Mouse (Mus musculus) limb, embryonic 11.5 days (tissue): ENCODE measurements at regions not wholly inside any gene's neighbourhood (a gene's known extent, or its start where the extent isn't known, plus 50 kb on each side); places are given as distances from the start of the nearest gene placed in this dataset.
"Not testable (repeated sequence)": the region's sequence is repeated elsewhere in the genome, so short reads cannot be mapped to it uniquely, and the experiment has no call there.

ENCODE experiments used
- ATAC-seq: fragments of 200-750 bp; cut with Nextera tagmentation; 2 replicates; pipeline ENCODE4 v1.8.0; 2017; ENCODE audit warnings: low read depth; ENCODE audit not compliant: insufficient number of reproducible peaks, low FRiP score, low TSS enrichment
- DNase-seq: peaks from one replicate; pipeline ENCODE4 v3.0.0-alpha.2; 2015; ENCODE audit warnings: low spot score
- H3K27ac ChIP-seq: fragments of 300-500 bp; sonication (generic); replicated peaks from 2 replicates; pipeline ENCODE4 v1.5.1; 2014; ENCODE audit warnings: low read depth, mild to moderate bottlenecking, low read length
- H3K27me3 ChIP-seq: fragments of 300-500 bp; sonication (generic); 2 replicates; pipeline ENCODE4 v1.6.1; 2014; ENCODE audit warnings: mild to moderate bottlenecking, low read length, mixed read lengths; ENCODE audit not compliant: control insufficient read depth, insufficient read depth
- H3K36me3 ChIP-seq: fragments of 300-500 bp; sonication (generic); 2 replicates; pipeline ENCODE4 v1.6.1; 2014; ENCODE audit warnings: mild to moderate bottlenecking, low read length, moderate library complexity, mixed read lengths; ENCODE audit not compliant: control insufficient read depth, insufficient read depth
- H3K4me1 ChIP-seq: fragments of 300-500 bp; sonication (generic); 2 replicates; pipeline ENCODE4 v1.6.1; 2014; ENCODE audit warnings: low read length, mixed read lengths; ENCODE audit not compliant: control insufficient read depth, insufficient read depth
- H3K4me2 ChIP-seq: fragments of 300-500 bp; sonication (generic); 2 replicates; pipeline ENCODE4 v1.6.1; 2014; ENCODE audit warnings: low read depth, mild to moderate bottlenecking, moderate library complexity; ENCODE audit not compliant: severe bottlenecking
- H3K4me3 ChIP-seq: fragments of 300-500 bp; sonication (generic); 2 replicates; pipeline ENCODE4 v1.5.1; 2014; ENCODE audit warnings: low read depth, low read length
- H3K9ac ChIP-seq: fragments of 300-500 bp; sonication (generic); 2 replicates; pipeline ENCODE4 v1.6.1; 2014; ENCODE audit warnings: mild to moderate bottlenecking, low read length
- H3K9me3 ChIP-seq: fragments of 300-500 bp; sonication (generic); 2 replicates; pipeline ENCODE4 v1.6.1; 2016; ENCODE audit warnings: low read length; ENCODE audit not compliant: control insufficient read depth
- WGBS: fragments of 180-500 bp; shearing (Covaris S2); extraction: QIAGEN DNeasy Blood & Tissue Kit; methylation state at CpG from one replicate; pipeline ENCODE4 v1.1.7; 2014; 5-methylcytosine and 5-hydroxymethylcytosine counted together

DNA sequence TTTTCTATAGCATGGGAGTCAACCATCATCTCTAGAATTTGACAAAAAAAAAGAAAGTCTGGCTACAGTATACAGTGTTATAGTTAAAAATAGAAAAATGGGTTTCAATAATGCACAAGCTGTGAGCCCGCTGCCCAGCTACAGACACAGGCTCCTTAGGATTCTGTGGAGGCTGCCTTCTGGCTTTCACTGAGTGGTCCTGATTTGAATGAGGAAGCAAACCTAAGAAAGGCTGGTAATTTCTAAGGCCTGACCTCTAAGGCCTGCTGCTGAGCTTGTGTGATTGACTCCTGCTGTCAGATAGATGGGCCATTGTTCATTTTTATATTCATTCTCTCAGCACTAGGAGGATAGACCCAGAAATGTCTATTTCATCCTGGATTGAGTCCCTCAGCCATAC, 67.7 kb downstream of the Alg10b start:
- no peaks in the 10 kb centered on the region for H3K9me3 ChIP-seq
- H3K4me2 ChIP-seq, result no peak overlapping the region
- no peak for DNase-seq
- H3K27ac ChIP-seq, result no peak overlapping the region
- H3K9ac ChIP-seq, result no peak overlapping the region
- H3K36me3 ChIP-seq, result no peaks in the 10 kb centered on the region
- ATAC-seq, result no peak
- no peaks in the 10 kb centered on the region for H3K27me3 ChIP-seq
- H3K4me1 ChIP-seq, result no peaks in the 10 kb centered on the region
- H3K4me3 ChIP-seq, result no peak overlapping the region
- 94% methylated on average over 1 of the region's 1 CpGs for WGBS

- Histone ChIP-seq H3K27me3 (no peaks in the 10 kb centered on the region), H3K4me2 (no peak overlapping the region), H3K4me1 (no peaks in the 10 kb centered on the region), H3K4me3 (no peak overlapping the region), H3K9ac (no peak overlapping the region), H3K36me3 (no peaks in the 10 kb centered on the region), H3K9me3 (no peaks in the 10 kb centered on the region), H3K27ac (no peak overlapping the region)
- DNase-seq, result no peak
- WGBS, result 59% methylated on average over 2 of the region's 2 CpGs
- ATAC-seq, result no peak
These were observed 70.3 kb downstream of the Alg10b start for GRCm38 (mm10) chr15:90294353-90294922.

DNA sequence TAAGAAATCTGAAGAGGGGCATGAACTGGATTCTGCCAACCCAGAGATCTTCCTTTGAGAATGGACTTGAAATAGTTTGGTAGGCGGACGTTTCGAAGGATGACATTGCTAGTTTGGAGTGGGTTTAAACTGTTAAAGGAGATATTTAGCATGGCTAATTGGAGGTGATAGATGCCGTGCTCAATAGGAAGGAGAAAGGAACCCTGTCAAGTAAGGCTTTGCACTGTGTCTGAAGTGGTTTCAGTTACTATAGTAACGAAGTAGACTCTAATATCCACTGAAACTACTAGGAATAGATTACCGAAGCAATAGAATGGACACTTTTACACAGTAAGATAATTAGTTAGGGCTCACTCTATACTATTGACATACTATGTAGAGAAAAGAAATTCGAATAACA, 74.5 kb downstream of the Alg10b start:
- WGBS, result 85% methylated on average over 7 of the region's 7 CpGs

DNA sequence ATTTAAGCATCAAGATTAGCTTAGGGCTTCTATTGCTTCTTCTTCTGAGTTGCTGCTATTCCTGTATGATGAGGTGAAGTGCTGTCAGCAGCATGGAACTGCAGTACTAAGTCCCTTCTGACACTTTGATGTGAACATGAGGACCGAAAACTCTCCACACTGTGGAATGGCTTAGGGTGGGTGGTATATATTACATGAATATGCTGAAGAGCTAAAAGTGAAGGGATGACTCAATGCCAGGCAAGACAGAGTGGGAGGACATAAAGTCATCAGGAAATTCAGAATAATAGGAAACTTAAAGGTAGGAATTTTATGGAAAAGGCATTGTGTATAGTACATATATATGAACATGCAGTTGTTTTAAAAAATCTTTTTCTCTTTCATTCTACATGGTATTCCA, 79.3 kb downstream of the Alg10b start:
- Histone ChIP-seq H3K27ac (no peak overlapping the region), H3K36me3 (no peaks in the 10 kb centered on the region), H3K27me3 (no peaks in the 10 kb centered on the region), H3K4me1 (no peaks in the 10 kb centered on the region), H3K4me3 (no peak overlapping the region), H3K4me2 (no peak overlapping the region), H3K9me3 (no peaks in the 10 kb centered on the region), H3K9ac (no peak overlapping the region)
- ATAC-seq, result no peak
- WGBS, result 95% methylated on average over 1 of the region's 1 CpGs
- DNase-seq, result no peak

More for the DNA sequence above, 74.5 kb downstream of the Alg10b start:
- no peak overlapping the region for H3K9ac ChIP-seq
- DNase-seq, result no peak
- H3K27me3 ChIP-seq, result no peaks in the 10 kb centered on the region
- H3K9me3 ChIP-seq, result no peaks in the 10 kb centered on the region
- no peak overlapping the region for H3K4me2 ChIP-seq
- H3K36me3 ChIP-seq, result no peaks in the 10 kb centered on the region
- no peak overlapping the region for H3K4me3 ChIP-seq
- no peaks in the 10 kb centered on the region for H3K4me1 ChIP-seq
- ATAC-seq, result no peak
- H3K27ac ChIP-seq, result no peak overlapping the region

DNA sequence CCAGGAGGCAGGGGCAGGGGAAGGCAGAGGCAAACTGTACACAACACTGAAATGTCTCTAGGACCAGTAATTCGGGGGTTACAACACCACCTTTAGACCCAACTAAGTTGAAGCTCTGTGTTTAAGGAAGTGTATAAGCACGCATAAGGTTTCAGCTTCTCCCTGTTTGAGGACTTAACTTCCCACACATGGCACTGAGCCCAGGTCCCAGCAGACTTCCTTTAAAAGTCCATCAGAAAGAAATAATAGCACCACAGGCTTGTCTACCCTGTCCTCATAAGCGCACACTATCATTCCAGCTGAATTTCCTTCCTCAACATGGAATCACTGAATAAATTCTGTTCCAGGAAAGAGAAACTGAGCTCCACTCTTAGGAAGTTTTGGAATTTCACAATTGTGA, 80.9 kb downstream of the Alg10b start:
- DNase-seq, result no peak
- WGBS, result 84% methylated on average over 3 of the region's 3 CpGs

GRCm38 (mm10) chr15:90306866-90307265, 82.8 kb downstream of the Alg10b start:
- ATAC-seq, result no peak
- no peak overlapping the region for H3K27ac ChIP-seq
- DNase-seq, result no peak
- H3K4me1 ChIP-seq, result no peaks in the 10 kb centered on the region
- H3K36me3 ChIP-seq, result no peaks in the 10 kb centered on the region
- no peaks in the 10 kb centered on the region for H3K9me3 ChIP-seq
- no peaks in the 10 kb centered on the region for H3K27me3 ChIP-seq
- H3K4me2 ChIP-seq, result no peak overlapping the region
- H3K4me3 ChIP-seq, result no peak overlapping the region
- H3K9ac ChIP-seq, result no peak overlapping the region
- WGBS, result 88% methylated on average over 3 of the region's 3 CpGs

More for the DNA sequence above, 80.9 kb downstream of the Alg10b start:
- Histone ChIP-seq H3K9ac (no peak overlapping the region), H3K4me2 (no peak overlapping the region), H3K27ac (no peak overlapping the region), H3K4me1 (no peaks in the 10 kb centered on the region), H3K36me3 (no peaks in the 10 kb centered on the region), H3K4me3 (no peak overlapping the region), H3K9me3 (no peaks in the 10 kb centered on the region), H3K27me3 (no peaks in the 10 kb centered on the region)
- no peak for ATAC-seq

- not testable (repeated sequence) for H3K27me3 ChIP-seq, H3K9ac ChIP-seq, H3K9me3 ChIP-seq, H3K36me3 ChIP-seq, H3K4me3 ChIP-seq, ATAC-seq, DNase-seq, H3K4me2 ChIP-seq, H3K4me1 ChIP-seq, H3K27ac ChIP-seq
- WGBS, result 20% methylated on average over 5 of the region's 5 CpGs
These were observed 84.3 kb downstream of the Alg10b start for GRCm38 (mm10) chr15:90308433-90308832.

DNA sequence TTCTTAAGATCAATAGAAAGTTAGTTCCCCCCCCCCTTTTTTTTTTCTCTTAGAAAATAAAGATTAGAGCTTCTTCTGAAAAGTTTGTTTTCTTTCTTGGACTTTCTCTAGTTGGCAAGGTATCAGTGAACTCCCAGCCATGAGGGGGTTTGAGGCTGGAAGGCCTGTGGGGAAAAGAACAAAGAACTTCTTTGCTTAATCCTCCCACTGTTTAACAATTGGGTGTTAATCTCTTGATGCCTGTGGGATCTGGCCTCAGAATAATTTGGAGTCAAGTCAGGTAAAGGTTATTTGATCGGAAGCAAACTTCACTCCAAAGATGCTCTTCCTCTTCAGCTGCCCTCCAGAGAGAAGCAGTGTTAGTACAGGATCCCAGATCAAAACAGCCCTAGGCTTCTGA, 84.8 kb downstream of the Alg10b start:
- no peaks in the 10 kb centered on the region for H3K36me3 ChIP-seq
- H3K9ac ChIP-seq, result no peak overlapping the region
- no peak overlapping the region for H3K4me2 ChIP-seq
- no peaks in the 10 kb centered on the region for H3K27me3 ChIP-seq
- H3K27ac ChIP-seq, result no peak overlapping the region
- H3K4me3 ChIP-seq, result no peak overlapping the region
- 24% methylated on average over 1 of the region's 1 CpGs for WGBS
- H3K9me3 ChIP-seq, result no peaks in the 10 kb centered on the region
- DNase-seq (no peak), ATAC-seq (no peak)
- H3K4me1 ChIP-seq, result no peaks in the 10 kb centered on the region

GRCm38 (mm10) chr15:90309664-90310063, 85.6 kb downstream of the Alg10b start:
- Histone ChIP-seq H3K9me3 (no peaks in the 10 kb centered on the region), H3K4me1 (no peaks in the 10 kb centered on the region), H3K36me3 (no peaks in the 10 kb centered on the region), H3K4me2 (no peak overlapping the region), H3K9ac (no peak overlapping the region), H3K27ac (no peak overlapping the region), H3K4me3 (no peak overlapping the region), H3K27me3 (no peaks in the 10 kb centered on the region)
- DNase-seq (no peak), ATAC-seq (no peak)
